Mouse (Mus musculus) testis, postnatal 14 days (tissue): ENCODE measurements around the gene Csrp2.

Source experiments
- DNase-seq: peaks from one replicate; pipeline ENCODE4 v3.0.0; 2021; ENCODE audit warnings: low spot score

Csrp2 gene

DNA sequence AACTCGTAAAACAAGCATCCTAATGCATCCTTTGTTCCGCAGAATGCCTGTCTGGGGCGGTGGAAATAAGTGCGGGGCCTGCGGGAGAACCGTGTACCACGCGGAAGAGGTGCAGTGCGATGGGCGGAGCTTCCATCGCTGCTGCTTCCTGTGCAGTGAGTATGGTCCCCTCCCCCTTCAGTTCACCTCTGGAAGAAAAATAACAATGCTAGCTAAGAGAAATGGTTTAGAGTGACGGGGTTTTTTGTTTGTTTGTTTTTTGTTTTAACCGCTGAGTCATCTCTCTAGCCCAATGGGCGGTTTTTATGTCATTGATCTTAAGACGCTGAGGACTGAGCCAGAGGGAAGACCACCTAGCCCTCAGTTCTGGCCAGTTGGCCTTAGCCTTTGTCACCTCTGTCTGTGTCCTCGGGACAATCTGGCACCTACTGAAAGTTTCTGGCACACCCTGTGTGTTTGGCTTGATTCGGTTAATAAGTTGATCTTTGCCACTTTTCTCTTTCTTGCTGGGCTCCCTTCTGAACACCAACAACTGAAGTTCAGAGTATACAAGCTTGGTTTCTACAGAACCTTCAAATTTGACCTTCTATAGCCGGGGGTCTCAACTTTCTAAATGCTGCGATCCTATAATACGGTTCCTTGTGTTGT, 12.4 kb downstream of the Csrp2 start:
- peak; percentile 24 for DNase-seq

DNA sequence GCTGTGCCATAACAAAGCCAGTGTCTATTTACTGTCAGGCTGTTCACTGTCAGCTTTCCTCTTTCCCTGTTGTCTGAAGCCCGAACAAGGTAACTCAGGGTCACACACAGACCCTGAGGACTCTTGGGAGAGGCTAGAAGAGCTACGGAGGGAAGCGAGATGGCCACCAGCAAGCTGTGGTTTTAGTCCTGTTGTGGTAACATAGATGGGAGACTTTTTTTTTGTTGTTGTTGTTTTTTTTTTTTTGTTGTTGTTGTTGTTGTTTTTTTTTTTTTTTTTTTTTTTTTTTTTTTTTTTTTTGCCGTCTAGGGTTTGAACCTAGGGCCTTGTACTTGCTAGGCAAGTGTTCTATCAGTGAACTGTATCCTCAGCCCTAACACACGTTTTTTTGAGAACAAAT, 14.0 kb downstream of the Csrp2 start:
- DNase-seq, result no peak

DNA sequence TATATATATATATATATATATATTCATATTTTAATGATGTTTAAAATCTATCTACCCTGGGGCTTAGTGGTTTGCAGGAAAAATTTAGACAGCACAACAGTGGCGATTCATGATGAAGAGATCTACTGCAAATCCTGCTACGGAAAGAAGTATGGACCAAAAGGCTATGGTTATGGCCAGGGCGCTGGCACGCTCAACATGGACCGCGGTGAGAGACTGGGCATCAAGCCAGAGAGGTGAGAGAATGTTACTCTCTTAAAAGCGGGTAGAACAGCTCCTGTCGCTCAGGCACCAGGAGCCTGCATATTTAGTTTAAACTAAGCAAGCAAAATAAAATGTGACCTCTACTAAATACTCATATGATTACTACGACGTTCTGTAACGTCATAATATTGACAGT, 15.5 kb downstream of the Csrp2 start:
- DNase-seq, result no peak

DNA sequence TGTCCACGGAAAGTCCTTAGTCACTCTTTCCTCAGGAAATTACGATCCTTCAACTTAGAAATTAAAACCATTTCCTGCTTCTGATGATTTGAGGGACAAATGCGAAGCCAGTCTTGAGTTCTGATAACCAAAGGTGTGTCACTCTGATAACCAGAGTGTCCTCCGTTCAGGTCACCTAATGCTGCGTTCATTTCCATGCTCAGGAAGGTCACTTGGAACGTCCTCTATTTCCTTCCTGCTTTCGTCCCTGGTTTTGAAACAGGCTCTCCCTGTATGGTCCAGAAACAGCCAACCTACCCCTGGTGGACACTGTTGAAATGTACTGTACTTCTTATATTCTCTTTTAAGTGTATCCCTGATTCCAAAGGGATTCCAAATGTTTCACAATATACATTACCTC, 16.1 kb downstream of the Csrp2 start:
- no peak for DNase-seq

DNA sequence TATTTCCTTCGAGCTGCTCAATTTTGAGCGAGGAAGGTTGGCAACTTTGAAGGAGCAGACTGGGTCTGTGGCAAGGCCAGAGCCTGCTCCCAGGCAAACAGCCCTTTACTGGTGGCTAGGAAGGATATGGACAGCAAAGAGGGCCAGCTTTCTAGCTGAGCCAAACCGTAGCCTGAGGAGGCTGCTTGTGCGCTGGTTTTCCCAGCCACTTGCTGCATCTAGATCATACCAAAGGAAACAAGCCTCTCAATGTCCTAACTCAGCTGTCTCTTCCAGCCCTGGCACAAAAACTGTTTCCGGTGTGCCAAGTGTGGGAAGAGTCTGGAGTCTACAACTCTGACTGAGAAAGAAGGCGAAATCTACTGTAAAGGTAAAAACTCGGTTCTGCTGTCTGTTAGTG, 18.8 kb downstream of the Csrp2 start:
- no peak for DNase-seq

DNA sequence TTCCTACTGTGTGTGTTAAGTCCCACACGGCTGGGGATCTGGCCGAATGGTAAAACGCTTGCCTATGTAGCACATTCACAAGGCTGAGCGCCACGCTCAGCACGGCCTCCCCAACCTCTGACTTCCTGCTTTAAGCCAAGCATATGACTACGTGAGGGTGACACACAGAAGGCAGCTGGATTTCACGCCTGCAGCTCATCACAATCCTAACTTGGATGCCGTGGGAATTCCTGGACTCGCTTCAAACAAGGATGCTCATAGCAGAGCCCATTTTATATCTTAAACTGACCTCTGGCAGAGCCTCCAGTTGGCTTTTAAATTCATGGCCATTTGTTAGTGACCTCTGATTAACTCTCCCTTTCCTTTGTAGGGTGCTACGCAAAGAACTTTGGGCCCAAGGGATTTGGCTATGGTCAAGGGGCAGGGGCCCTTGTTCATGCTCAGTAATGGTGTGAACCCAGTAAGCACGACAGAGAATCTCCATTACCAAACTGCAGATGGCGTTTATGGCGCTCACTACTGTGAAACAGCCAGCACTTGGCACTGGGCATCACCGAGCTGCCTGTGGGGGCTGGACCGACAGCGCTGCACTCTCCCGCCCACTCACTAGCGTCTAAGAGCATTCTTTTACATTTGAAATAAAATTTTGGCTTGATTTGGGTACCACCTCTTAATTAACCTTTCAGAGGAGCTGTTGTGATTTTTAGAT, 19.4 kb downstream of the Csrp2 start:
- DNase-seq, result no peak

DNA sequence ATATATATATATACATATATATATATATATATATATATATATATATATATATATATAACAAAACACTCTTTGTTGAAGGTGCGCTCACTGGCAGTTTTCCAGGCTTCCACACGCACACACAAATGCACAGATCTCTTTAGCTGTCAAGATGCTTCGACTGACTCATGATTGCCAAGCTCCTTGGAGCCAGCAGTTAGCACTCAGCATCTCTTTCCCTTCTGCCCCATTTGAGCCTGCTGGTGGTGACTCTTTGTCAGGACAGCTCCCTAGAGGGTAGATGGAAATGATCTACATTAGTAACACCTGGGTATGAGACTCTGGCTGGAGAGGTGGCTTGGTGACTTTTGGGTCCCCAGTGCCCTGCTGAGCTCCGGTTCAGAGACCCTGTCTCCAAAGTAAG, 20.1 kb downstream of the Csrp2 start:
- DNase-seq, result no peak

DNA sequence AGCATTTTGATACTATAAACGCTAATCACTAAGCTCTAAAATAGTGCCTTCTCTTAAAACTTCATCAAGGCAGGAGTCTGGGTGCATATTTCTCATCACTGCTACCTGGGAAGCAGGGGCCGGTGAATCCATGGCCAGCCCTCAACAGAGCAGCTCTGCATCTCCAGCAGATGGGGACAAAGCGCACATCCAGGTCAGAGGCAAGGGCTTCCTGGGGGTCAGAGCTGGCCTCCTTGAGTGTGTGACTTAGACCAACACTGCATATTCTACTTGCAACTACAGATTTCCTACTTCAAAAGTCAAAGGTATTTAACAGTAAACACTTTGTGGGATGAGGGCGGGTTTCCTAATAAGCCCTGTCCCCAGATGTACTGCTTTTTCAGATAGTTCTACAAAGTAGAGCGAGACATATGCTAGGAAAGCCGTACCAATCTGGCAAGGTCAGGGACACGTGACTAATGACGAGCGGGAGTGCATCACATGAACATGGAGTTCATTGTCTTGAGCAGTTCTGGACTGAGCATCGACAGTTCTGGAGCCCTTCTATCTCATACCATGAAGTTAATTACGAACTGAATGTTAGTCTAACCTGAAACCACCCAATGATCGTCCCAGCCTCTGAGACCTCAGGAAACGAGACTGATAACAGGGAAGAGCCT, 21.3 kb downstream of the Csrp2 start:
- no peak for DNase-seq

DNA sequence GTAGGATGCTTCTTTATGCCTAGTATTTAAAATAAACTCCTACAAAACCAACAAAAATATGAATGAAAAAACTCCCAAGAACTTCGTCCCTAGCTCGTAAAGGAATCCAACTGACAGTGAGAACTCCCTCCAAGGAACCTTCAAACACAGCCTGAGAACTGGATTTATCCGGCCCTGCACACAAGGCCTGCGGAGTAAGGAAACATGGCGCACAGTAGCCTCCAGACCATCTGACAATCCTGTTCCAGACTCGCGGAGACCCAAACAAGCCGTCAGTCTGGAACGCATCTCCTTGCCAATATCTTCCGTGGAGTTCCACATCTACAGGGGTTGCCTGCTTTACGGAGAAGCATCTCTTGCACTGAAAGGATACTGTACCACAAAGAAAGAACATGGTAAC, 22.4 kb downstream of the Csrp2 start:
- no peak for DNase-seq

DNA sequence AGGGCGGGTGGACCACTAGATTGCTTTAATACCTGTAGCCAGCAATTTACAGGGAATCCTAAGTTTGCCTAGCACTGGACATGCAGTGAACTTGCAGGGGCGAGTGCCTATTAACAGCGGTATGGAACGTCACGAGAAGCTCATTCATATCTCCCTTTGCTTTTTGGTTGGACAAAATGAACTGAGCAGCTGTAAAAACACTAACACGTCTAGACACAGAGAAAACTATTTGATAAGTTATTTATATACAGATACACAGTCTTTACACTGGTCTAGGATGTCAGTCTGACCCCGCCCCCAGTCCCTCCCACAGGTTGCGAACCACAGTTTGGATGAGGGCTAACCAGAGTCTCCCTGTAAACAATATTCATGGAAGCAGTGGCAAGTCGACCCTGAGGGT, 23.2 kb downstream of the Csrp2 start:
- no peak for DNase-seq

DNA sequence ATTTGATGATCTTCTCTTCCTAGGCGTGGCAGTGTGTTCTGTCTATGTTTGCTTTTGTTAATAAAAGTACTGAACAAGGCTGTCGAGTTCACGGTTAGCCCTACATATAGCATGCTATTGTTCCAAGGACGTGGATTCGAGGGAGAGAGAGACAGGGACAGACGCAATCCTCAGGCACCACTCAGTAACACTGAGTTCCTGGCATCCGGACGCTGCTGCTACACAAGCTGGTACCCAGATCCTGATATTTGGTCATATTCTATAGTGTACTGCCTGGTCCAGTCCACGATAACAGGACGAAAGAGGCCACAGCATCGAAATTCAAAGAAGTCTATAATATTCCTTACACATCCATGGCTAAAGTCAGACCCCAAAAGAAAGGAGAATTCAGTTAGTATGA, 24.6 kb downstream of the Csrp2 start:
- no peak for DNase-seq

DNA sequence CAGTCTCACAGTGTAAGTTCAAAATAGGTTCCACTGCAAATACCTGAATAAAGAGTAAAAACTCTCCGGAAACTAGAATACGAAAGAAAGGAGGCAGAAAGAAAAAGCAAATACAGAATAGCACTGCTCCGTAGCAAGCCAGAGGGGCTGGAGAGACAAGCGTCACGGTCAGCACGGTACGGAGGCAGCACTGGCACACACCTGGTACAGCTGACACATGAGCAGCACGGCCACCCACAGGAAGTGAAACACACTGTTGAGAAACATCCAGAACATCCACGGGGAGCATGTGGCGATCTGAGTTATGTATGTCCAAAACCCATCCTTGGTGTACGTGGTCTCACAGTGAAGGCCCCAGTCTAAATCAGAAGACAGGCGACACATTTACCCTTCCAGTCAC, 26.4 kb downstream of the Csrp2 start:
- no peak for DNase-seq

DNA sequence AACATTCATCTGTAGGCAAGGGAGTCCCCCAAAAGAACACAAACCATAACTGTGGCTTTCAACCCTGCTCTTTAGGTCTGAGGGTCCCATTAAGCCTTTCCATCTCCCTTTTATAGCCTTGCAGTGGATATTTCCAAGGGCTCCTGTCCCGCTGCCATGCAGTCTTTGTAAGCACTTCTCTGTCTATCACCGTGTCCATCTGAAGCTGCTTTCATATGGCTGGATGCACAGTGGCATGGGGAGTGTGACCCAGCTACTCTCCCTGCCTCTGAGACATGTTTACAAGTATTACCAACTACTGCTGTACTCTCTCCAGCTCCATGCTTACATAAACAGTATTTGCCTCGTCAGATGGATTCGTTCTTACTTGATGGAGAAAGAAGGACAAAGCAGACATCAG, 28.0 kb downstream of the Csrp2 start:
- no peak for DNase-seq

DNA sequence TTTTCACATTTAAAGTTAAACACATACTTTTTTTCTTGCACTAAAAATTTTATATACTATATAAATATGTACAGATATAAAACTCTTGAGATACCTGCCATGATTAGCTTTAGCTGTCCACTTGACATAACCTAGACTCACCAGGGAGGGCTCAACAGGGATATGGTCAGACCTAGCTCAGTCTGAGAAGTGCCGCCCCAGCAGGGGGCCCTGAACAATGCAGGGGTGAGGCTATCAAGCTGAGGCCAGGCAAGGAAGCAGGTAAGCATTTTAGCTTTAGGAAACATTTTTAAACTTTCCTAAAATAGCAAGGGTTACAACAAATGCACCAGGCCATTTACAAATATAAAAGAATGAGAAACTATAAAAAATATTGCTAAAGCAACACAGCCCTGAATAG, 31.5 kb downstream of the Csrp2 start:
- no peak for DNase-seq

DNA sequence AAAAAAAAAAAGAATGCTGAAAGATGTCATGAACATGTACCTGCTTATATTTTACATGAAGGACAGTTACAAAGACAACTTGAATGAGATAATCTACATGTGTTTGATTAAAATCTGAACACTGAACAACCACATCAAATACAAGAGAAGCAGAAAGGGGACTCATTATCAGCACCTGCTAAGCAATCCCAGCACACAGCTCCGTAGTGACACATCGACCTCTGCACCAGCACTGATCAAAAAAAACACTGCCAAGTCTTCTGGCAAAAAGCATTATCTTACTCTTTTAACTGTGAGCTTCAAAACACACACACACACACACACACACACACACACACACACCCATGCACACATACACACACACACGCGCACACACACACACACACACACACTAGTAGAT, 32.2 kb downstream of the Csrp2 start:
- no peak for DNase-seq

DNA sequence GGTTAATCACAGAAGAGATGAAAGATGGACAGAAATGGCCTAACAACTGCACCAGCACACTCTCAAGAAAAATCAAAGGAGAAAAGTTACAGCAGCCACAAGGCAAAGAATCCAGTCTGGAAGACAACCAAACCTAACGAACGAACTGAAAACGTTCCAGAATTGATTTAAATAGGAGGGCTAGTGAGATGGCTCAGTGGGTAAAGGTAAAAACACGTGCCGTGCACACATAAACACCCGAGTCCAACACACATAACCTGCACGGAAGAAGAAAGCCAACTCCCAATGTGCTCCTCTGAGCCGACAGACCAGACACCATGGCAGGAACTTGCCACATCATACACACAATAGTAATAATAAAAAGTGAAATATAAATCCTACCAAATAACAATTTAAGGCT, 32.7 kb downstream of the Csrp2 start:
- DNase-seq, result no peak

DNA sequence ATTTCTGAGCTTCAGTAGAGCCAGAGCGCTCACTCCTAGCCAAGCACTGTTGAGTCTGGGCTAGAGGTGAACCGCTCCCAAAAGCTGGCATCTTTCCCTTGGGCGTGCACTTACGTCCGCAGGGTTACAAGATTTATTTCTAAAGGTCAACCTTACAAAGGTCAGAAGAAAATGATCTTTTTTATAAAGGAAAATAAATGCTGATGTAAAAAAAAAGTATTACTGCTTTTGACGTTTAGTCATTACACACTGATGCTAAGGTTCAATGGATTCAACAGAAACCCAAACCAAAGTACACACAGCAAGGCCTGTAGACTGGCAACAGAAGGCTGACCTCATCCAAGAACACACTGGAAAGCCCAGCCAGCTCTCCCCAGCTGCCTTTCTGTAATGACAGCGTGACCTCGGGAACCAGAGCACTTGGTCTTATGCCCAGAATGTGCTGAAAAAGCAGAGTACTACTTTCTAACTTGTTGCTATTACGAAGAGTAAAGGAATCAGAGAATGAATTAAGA, 33.4 kb downstream of the Csrp2 start:
- peak; percentile 83 for DNase-seq

DNA sequence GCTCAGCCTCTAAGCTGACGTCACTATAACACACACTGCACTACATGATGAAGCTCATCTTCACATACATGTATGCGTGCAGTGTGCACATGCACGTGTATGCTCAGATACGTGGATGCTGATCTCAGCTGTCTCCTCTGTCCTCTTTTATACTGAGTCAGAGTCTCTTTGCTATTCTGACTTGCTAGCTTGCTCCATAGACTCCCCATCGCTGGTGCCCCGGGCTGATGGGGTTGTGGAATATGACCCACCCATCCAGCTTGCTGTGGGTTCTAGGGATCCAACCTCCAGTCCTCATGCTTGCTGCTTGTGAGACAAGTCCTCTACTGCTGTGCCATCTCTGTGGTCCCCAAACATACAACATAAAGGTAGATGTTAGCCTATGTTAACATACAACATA, 39.3 kb downstream of the Csrp2 start:
- no peak for DNase-seq

DNA sequence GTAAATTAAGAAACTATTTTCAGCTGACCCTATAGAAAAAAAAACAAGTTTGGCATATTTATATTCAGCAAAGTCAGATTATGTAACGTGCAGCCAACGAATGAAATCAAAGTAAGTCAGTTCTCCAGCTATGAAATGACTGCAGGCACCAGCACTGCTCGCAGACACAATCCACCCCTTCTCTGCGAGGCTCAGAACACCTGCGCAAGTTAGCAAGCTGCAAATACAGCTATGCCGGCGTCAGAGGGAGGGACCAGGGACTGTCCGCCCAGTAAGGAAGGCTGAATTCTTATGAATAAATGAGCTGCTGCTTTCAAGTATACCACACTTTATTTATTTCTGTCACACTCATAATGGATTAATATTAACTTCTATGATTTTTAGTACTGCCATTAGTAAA, 40.2 kb downstream of the Csrp2 start:
- DNase-seq, result no peak

DNA sequence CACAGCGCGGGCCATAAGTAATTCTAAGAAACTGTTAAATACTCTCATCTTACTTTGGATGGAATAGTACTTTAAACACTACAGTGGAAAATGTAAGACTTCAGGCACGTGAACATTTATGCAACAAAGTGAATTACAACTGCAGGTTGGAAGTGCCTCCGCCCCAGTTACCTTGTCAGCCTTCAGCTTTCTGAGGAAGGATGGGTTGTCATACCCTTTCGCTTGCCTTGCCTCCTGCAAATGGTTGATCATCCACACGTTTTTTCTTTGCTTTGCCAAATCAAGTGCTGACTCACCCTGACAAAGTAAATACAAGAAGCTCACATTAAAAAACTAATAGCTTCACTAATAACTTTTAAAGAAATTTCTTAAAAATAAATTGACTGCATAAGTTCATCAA, 41.3 kb downstream of the Csrp2 start:
- DNase-seq, result no peak

DNA sequence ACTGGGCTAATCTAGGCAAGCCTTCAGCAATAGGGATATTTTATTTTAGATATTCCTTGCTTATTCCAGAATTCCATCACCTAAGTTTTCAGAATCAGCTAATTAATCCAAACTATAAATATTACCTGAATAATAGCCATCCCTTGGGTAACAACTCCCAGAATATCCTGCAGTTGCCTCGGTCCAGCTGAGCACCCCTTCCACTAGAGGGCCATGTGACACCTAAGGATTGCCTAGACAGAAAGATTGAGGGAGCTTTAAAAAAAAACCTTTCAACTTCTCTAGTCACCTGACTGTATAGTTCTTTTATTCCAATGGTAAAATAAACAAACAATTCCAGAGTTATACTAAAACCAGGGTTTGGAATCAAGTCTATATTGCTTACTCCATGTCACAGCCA, 42.6 kb downstream of the Csrp2 start:
- DNase-seq, result no peak

DNA sequence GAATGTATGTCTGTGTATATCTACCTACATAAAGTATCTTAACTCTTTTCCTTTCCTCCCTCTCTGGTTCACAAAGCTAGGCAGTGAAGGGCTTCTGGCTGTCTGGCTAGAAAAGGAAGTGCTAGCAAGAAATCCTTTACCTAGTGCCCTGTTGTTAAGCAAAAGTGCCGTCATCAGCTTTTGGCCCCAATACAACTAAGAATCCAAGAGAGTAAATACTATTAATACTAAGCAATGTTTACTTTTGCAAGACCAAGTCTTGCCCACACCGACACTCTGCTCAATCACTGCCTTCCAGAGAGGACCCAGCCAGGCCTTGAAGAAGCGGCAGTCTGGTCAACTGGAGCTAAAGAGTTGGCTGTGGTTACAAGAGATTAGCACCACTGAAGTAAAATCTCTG, 51.5 kb downstream of the Csrp2 start:
- DNase-seq, result no peak

DNA sequence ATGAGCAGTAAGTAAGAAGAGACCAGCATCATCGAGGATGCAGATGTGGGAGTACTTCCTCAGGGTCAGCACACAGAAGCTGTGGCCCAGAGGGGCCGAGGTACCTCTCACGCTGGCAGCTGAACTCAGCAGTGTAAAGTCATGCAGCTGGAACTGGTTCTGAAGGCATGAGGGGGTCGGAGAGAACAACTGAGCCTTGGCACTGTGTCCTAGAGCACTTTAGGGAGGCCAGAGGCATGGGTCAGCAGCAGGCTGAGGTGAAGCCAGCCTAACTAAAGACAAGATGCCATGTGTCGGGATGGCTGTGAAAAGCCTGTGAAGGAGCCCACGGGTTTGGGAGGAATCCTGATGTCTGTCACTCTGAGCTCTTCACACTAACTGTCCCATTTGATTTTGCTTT, 51.9 kb downstream of the Csrp2 start:
- no peak for DNase-seq

DNA sequence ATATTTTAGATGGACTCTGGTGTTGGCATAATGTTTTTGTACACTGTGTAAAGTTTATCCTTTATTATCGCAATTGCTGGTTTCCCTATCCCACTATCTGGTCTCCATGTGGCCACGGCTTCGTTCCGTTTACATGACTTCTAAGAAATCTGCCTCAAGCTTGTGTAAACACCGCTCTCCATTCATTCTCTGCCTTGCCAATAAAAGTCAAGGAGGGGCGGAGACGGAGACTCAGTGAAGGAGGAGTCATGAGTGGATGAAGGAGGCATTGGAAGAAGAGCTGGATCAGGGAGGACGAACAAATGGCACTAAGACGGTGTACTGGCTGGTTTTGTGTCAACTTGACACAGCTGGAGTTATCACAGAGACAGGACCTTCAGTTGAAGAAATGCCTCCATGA, 52.4 kb downstream of the Csrp2 start:
- no peak for DNase-seq
